Mouse (Mus musculus) inflammation-experienced regulatory T-cells, adult 16 weeks (primary cell): ENCODE results near the gene Cdkal1. TPM values are rescaled to one million over a fixed set of nuclear protein-coding genes. Genes with fewer than 3 reads are reported as not detected.

Experiments used
- polyA plus RNA-seq: library from polyadenylated mRNA; unstranded; fragments of 100-300 nt; shearing (Covaris generic); gene quantifications from one replicate; pipeline ENCODE4 v1.2.1, GENCODE M21; 2017

Cdkal1 gene
- 58.9 TPM for polyA plus RNA-seq

DNA sequence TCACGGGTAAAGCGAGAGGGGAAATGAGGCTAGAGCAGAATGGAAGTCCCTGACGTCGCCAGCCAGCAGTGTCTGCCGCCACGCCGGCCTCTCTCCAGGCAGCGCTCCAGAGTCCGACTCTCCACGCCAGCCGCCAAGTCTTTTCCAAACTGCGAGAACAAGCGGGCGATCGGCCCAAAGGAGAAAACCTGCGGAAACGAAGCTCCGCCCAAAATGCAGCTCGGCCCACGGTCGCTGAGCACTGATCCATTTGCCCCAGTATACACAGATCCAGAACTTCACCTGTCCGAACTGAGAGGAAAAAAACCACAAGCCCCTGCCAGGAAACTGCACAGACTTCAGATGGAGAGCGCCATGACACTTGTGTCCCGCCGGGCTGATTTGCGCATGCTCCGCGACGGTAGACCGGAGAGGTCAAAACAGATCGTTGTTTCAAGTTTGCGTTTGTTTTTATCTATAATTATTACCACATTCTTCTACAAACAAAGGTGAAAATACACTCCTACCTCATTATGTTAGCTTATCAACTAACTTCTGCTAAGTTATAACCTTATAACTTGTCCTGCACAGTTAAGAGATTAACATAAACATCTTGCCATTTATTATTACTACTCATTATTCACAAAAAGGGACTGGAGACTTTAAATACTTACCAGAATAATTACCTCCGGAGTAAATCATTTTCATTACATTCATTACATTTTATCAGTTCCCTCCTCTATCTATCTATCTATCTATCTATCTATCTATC lies at the start of gene Cdkal1:
Gene Cdkal1, minus strand, starts transcription at position 394 of the 751 bp plus-strand sequence.

Other genes with a start within 250 kb of the Cdkal1 start
- 5.4 TPM for gene E2f3, start 130.4 kb upstream of the Cdkal1 start, polyA plus RNA-seq